Mouse (Mus musculus) CH12.LX (cell line): ENCODE measurements around the gene Dner.

Source experiments
- CTCF ChIP-seq, 2 experiments: IDR thresholded peaks in 1 of 2; conservative IDR thresholded peaks in 1 of 2; 2 replicates each; pipeline ENCODE4 v1.5.1; 2011 to 2012; ENCODE audit warnings: low read depth in 2 of 2, low read length in 2 of 2, improper control_type of control experiment in 1 of 2, inconsistent platforms in 1 of 2, mild to moderate bottlenecking in 1 of 2, moderate library complexity in 1 of 2
- HCFC1 ChIP-seq: IDR thresholded peaks from 2 replicates; pipeline ENCODE4 v1.6.1; 2012; ENCODE audit warnings: low read depth, mild to moderate bottlenecking, inconsistent platforms, low read length, improper control_type of control experiment
- JUN ChIP-seq: IDR thresholded peaks from 2 replicates; pipeline ENCODE4 v1.6.1; 2011; ENCODE audit warnings: low read depth, mild to moderate bottlenecking, low read length, improper control_type of control experiment, moderate library complexity; ENCODE audit not compliant: insufficient read depth
- KAT2A ChIP-seq: IDR thresholded peaks from 2 replicates; pipeline ENCODE4 v1.6.1; 2012; ENCODE audit warnings: low read length, improper control_type of control experiment, inconsistent platforms; ENCODE audit not compliant: insufficient replicate concordance
- MAX ChIP-seq: IDR thresholded peaks from 2 replicates; pipeline ENCODE4 v1.6.1; 2011; ENCODE audit warnings: low read length, improper control_type of control experiment
- MEF2A ChIP-seq: IDR thresholded peaks from 2 replicates; pipeline ENCODE4 v1.6.1; 2014; ENCODE audit warnings: low read depth, mild to moderate bottlenecking, inconsistent platforms, low read length, improper control_type of control experiment, borderline replicate concordance
- MXI1 ChIP-seq: IDR thresholded peaks from 2 replicates; pipeline ENCODE4 v1.6.1; 2011; ENCODE audit warnings: mild to moderate bottlenecking, low read depth, low read length, improper control_type of control experiment
- NELFE ChIP-seq: IDR thresholded peaks from 2 replicates; pipeline ENCODE4 v1.6.1; 2011; ENCODE audit warnings: low read depth, low read length, improper control_type of control experiment
- POLR2A ChIP-seq: IDR thresholded peaks from 2 replicates; pipeline ENCODE4 v1.6.1; 2011; ENCODE audit warnings: low read depth, mild to moderate bottlenecking, improper control_type of control experiment, low read length
- SMC3 ChIP-seq: IDR thresholded peaks from 2 replicates; pipeline ENCODE4 v1.6.1; 2011; ENCODE audit warnings: low read depth, low read length, improper control_type of control experiment
- TBP ChIP-seq: conservative IDR thresholded peaks from 2 replicates; pipeline ENCODE4 v1.6.1; 2011; ENCODE audit warnings: low read depth, low read length, improper control_type of control experiment
- USF1 ChIP-seq: IDR thresholded peaks from 2 replicates; pipeline ENCODE4 v1.6.1; 2014; ENCODE audit warnings: low read depth, mild to moderate bottlenecking, inconsistent platforms, low read length, improper control_type of control experiment

DNA sequence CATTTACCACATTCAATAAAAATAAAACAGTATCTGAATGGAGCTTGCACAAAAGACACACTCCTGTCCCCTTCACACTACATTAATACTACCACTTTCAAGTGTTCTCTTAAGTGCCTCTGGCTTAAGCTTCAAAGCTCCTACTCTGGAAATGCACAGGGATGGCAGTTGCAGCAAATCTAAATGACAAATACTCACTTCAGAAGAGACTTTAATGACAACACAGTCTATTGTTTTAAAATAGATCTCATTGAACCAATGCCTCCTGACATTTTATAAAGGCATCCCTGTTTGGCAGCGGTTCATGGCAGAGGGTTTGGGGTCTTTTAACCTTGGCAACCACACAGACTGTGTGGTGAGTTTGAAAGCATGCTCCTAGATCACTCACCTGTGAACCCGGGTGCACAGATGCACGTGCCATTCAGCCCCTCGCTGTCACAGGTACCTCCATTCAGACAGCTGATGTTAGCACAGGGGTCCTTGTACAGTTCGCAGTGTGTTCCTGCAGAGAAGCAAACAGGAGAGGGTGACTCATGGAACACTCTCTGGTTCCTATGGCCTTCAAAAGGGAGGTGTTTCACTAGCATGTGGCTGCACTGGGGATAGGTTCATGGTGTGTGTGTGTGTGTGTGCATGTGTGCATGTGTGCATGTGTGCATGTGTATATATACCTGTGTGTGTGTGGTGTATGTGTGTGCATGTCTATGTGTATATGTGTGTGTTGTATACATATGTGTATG, 290.3 kb downstream of the Dner start:
- TF ChIP-seq CTCF (conservative IDR thresholded peaks at IDR 0.05 in 1 of 2, IDR thresholded peaks at IDR 0.05 in 1 of 2; ENCODE audit: low read depth in 2 of 2, low read length in 2 of 2) (no peak), HCFC1 (no peak), NELFE (no peak), SMC3 (no peak), USF1 (no peak), MAX (no peak), POLR2A (no peak), TBP (no peak), KAT2A (no peak), MEF2A (no peak), JUN (no peak), MXI1 (no peak)
